Mouse (Mus musculus) Muller cell, postnatal 12 days (primary cell): ENCODE data around the gene Lrp4.

Experiments
- DNase-seq: peaks from one replicate; pipeline ENCODE4 v3.0.0-alpha.2; 2015; ENCODE audit errors: inconsistent ontology term

Lrp4 gene

GRCm38 (mm10) chr2:91457259-91457655, at the start of gene Lrp4:
Gene Lrp4 (plus strand): TSS chr2:91457511.
- peak; percentile 79 for DNase-seq

- DNase-seq: no peak
Observed at GRCm38 (mm10) chr2:91408031-91408430, 49.3 kb upstream of the Lrp4 start.

GRCm38 (mm10) chr2:91411473-91411872, 45.8 kb upstream of the Lrp4 start:
- DNase-seq: peak; percentile 69

- DNase-seq: no peak
Observed at GRCm38 (mm10) chr2:91412361-91412760, 45.0 kb upstream of the Lrp4 start.

GRCm38 (mm10) chr2:91413811-91414210, 43.5 kb upstream of the Lrp4 start:
- no peak for DNase-seq

GRCm38 (mm10) chr2:91421641-91422040, 35.7 kb upstream of the Lrp4 start:
- peak; percentile 76 for DNase-seq

GRCm38 (mm10) chr2:91424061-91424720, 33.1 kb upstream of the Lrp4 start:
- no peak for DNase-seq

- no peak for DNase-seq
Observed at GRCm38 (mm10) chr2:91426321-91426720, 31.0 kb upstream of the Lrp4 start.

- DNase-seq: no peak
Observed at GRCm38 (mm10) chr2:91429146-91429545, 28.2 kb upstream of the Lrp4 start.

GRCm38 (mm10) chr2:91429915-91430599, 27.3 kb upstream of the Lrp4 start:
- peak; percentile 45 for DNase-seq

GRCm38 (mm10) chr2:91430600-91430919, 26.8 kb upstream of the Lrp4 start:
- DNase-seq: peak; percentile 65

GRCm38 (mm10) chr2:91436713-91437112, 20.6 kb upstream of the Lrp4 start:
- DNase-seq: no peak

- no peak for DNase-seq
Observed at GRCm38 (mm10) chr2:91437116-91437815, 20.0 kb upstream of the Lrp4 start.

- no peak for DNase-seq
Observed at GRCm38 (mm10) chr2:91439271-91439670, 18.0 kb upstream of the Lrp4 start.

- DNase-seq: no peak
Observed at GRCm38 (mm10) chr2:91439876-91440275, 17.4 kb upstream of the Lrp4 start.

GRCm38 (mm10) chr2:91440686-91441085, 16.6 kb upstream of the Lrp4 start:
- DNase-seq: no peak

- no peak for DNase-seq
Observed at GRCm38 (mm10) chr2:91441715-91442114, 15.6 kb upstream of the Lrp4 start.

GRCm38 (mm10) chr2:91442241-91442640, 15.1 kb upstream of the Lrp4 start:
- no peak for DNase-seq

- peak; percentile 87 for DNase-seq
Observed at GRCm38 (mm10) chr2:91444286-91444892, 12.9 kb upstream of the Lrp4 start, which contains the start of gene 1110051M20Rik. Gene 1110051M20Rik (minus strand): TSS chr2:91444704.

GRCm38 (mm10) chr2:91449662-91450061, 7.6 kb upstream of the Lrp4 start:
- DNase-seq: no peak

GRCm38 (mm10) chr2:91450316-91450715, 7.0 kb upstream of the Lrp4 start:
- no peak for DNase-seq

GRCm38 (mm10) chr2:91452658-91453057, 4.7 kb upstream of the Lrp4 start:
- DNase-seq: no peak
